Mouse (Mus musculus) stomach, postnatal 0 days (tissue): ENCODE data around the gene Ehbp1l1. TPM values are rescaled to one million over a fixed set of nuclear protein-coding genes. Genes with fewer than 3 reads are reported as not detected.

Source experiments
- ATAC-seq: fragments of 200-750 bp; cut with Nextera tagmentation; 2 replicates; pipeline ENCODE4 v1.8.0; 2017; ENCODE audit not compliant: low FRiP score, low TSS enrichment
- DNase-seq: peaks from one replicate; pipeline ENCODE4 v3.0.0-alpha.2; 2016; ENCODE audit warnings: low spot score
- H3K27ac ChIP-seq: fragments of 300-500 bp; sonication (generic); replicated peaks from 2 replicates; pipeline ENCODE4 v1.5.1; 2014; ENCODE audit warnings: mild to moderate bottlenecking, control low read depth
- H3K27me3 ChIP-seq: fragments of 300-500 bp; sonication (generic); 2 replicates; pipeline ENCODE4 v1.6.1; 2014; ENCODE audit warnings: low read length; ENCODE audit not compliant: control insufficient read depth, insufficient read depth
- H3K36me3 ChIP-seq: fragments of 300-500 bp; sonication (generic); 2 replicates; pipeline ENCODE4 v1.6.1; 2014; ENCODE audit warnings: low read length, mixed read lengths; ENCODE audit not compliant: control insufficient read depth, insufficient read depth
- H3K4me1 ChIP-seq: fragments of 300-500 bp; sonication (generic); replicated peaks from 2 replicates; pipeline ENCODE4 v1.6.1; 2014; ENCODE audit warnings: antibody characterized with exemption; ENCODE audit not compliant: control insufficient read depth, insufficient read depth
- H3K4me2 ChIP-seq: fragments of 300-500 bp; sonication (generic); replicated peaks from 2 replicates; pipeline ENCODE4 v1.6.1; 2014; ENCODE audit warnings: low read depth, mild to moderate bottlenecking, control low read depth, moderate library complexity
- H3K4me3 ChIP-seq: fragments of 300-500 bp; sonication (generic); 2 replicates; pipeline ENCODE4 v1.5.1; 2014; ENCODE audit warnings: low read depth, low read length, control low read depth
- H3K9ac ChIP-seq: fragments of 300-500 bp; sonication (generic); 2 replicates; pipeline ENCODE4 v1.6.1; 2014; ENCODE audit warnings: mild to moderate bottlenecking, low read length, control low read depth, mixed read lengths
- H3K9me3 ChIP-seq: fragments of 300-500 bp; sonication (generic); 2 replicates; pipeline ENCODE4 v1.6.1; 2016; ENCODE audit warnings: low read length; ENCODE audit not compliant: control insufficient read depth
- CTCF ChIP-seq: IDR thresholded peaks from 2 replicates; pipeline ENCODE4 v1.5.1; 2016; ENCODE audit warnings: antibody characterized with exemption, low read depth, mild to moderate bottlenecking, moderate library complexity
- EP300 ChIP-seq: optimal IDR thresholded peaks from 2 replicates; pipeline ENCODE3; 2016; ENCODE audit warnings: antibody characterized with exemption
- WGBS: fragments of 180-500 bp; shearing (Covaris S2); extraction: QIAGEN DNeasy Blood & Tissue Kit; methylation state at CpG from one replicate; pipeline ENCODE4 v1.1.7; 2014; 5-methylcytosine and 5-hydroxymethylcytosine counted together
- polyA plus RNA-seq: library from polyadenylated mRNA; unstranded; fragments of >200 nt; fragmentation: Nextera tagmentation; extraction: Ambion mirVana; gene quantifications from 2 replicates; pipeline ENCODE4 v1.2.1, GENCODE M21; 2015

Gene Ehbp1l1
- polyA plus RNA-seq = 28.0 and 29.5 TPM in 2 replicates

DNA sequence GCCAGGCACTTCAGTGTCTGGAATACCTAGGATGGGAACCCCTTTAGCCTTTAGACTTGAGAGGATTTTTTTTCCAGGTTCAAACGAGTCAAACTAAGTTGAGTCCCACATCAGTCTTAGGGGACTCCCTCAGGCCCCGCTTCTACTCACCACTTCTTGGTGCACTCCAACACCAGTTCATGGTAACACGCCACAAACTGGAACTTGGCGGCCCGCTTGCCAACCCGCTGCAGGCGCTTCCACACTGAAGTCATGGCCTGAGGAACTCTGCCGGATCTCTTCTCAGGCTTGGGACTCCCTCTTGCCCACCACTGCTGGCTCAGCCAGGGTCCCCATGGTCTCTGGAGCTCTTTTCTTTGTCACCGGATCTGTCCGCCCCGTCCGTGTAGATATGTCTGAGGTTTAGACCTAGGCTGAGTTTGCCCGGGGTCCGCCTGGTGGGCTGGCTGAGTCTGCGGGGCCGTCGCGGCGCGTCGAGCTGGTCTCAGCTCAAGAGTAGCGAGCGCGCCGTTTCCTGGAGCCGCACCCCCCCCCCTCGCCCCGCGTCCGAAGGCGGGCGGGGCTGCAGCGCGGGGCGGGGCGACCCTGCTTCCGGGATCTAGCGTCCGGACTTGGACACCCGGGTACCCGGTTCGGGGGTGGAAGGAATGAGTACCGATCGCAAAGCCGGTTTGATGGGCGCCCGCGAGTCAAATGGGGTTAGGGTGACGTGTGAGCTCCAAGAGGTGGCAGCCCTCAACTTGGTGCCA is at the start of gene Ehbp1l1:
Gene Ehbp1l1, minus strand, starts transcription at position 551 of the 749 bp plus-strand sequence.
- Histone ChIP-seq H3K4me1 (peaks cover 6% of the 10 kb centered on the region), H3K27ac (peak within 1 kb of the TSS; percentile 93), H3K36me3 (peaks cover 13% of the 10 kb centered on the region), H3K9ac (peak within 1 kb of the TSS; percentile 76), H3K9me3 (no peaks in the 10 kb centered on the region), H3K4me3 (peak within 1 kb of the TSS; percentile 57), H3K27me3 (no peaks in the 10 kb centered on the region), H3K4me2 (peak within 1 kb of the TSS; percentile 92)
- DNase-seq (peak; percentile 86), ATAC-seq (peak; percentile 50)
- 5% methylated on average over 42 of the region's 49 CpGs for WGBS
- TF ChIP-seq EP300 (no peak), CTCF (no peak)

DNA sequence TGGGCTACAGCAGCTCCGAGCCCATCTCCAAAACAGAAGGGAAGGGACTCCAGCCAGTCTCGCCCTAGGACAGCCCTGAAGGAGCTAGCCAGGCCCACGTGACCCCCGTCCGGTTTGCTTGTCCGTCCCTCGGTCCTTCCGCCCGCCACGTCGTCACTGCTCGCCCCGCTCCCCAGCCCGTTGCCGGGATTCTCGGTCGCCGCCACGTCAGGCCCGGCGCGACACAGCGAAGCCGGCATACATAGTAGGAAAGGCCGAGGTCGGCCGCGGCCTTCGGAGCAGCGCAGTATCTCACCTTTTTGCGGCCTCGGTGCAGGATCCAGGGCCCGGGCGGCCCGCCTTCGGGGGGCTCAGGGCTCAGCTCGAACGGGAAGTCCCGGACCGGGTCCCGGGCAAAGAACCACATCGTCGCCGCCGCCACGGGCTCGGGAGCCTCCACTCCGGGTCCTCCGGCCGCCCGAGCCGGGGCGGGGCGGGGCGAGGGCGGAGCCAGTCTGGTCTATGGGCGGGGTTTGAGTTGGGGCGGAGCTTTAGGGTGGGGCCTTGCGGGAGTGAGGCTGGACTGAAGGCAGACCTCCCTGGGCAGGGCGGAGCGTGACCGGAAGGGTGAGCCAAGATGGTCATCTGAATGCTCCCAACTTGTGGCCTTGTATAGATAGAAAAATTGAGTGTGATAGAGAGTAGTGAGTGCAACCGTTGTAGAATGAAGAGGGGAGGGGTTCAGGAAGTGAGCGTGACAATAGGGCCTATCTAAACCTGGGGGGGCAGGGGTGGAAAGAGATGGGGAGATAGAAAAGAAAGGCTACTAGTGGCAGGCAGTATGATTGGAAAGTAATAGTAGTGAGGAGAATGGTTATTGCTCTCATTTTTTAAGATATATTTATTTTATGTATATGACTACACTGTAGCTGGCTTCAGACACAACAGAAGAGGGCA is 45.1 kb upstream of the Ehbp1l1 start, which contains the start of gene Scyl1:
Gene Scyl1, minus strand, starts transcription at position 495 of the 936 bp plus-strand sequence.
- H3K27me3 ChIP-seq = no peaks in the 10 kb centered on the region
- H3K27ac ChIP-seq = peak within 1 kb of the TSS; percentile 79
- ATAC-seq (peak; percentile 97), DNase-seq (peak; percentile 98)
- H3K4me3 ChIP-seq = peak within 1 kb of the TSS; percentile 57
- H3K9ac ChIP-seq = peak within 1 kb of the TSS; percentile 81
- H3K4me2 ChIP-seq = peak within 1 kb of the TSS; percentile 92
- WGBS = 1% methylated on average over 64 of the region's 64 CpGs
- no peaks in the 10 kb centered on the region for H3K9me3 ChIP-seq
- H3K36me3 ChIP-seq = peaks cover 12% of the 10 kb centered on the region
- TF ChIP-seq CTCF = peak; percentile 13; the same call in 1 of the 2 replicates
- peak; percentile 75 for TF ChIP-seq EP300
- H3K4me1 ChIP-seq = no peaks in the 10 kb centered on the region; the same call in 1 of the 2 replicates

DNA sequence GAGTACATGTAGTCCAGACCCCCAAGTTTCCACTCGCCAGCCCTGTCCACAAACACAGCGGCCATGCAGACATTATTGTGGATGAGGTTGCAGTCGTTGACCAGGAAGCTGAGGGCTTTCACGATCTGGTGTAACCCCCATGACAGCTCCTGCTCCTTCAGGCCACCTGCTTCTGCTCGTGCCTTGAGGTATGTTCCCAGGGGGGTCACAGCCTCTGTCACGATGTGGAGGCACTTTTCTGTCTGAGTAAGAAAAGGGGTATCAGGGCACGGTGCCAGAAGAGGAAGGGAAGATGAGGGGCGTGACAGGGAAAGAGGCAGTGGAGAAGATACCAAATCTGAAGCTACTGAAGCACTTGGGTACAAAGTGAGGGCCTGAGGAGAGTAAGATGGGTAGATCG is 44.2 kb upstream of the Ehbp1l1 start:
- Histone ChIP-seq H3K27me3 (no peaks in the 10 kb centered on the region), H3K4me1 (no peaks in the 10 kb centered on the region; the same call in 1 of the 2 replicates), H3K9ac (peak overlapping the region; percentile 81), H3K9me3 (no peaks in the 10 kb centered on the region), H3K4me3 (peak overlapping the region; percentile 57), H3K36me3 (peaks cover 12% of the 10 kb centered on the region), H3K4me2 (peak overlapping the region; percentile 92), H3K27ac (peak overlapping the region; percentile 79)
- DNase-seq (peak; percentile 17), ATAC-seq (no peak)
- TF ChIP-seq EP300 = no peak
- no peak for TF ChIP-seq CTCF
- 36% methylated on average over 9 of the region's 9 CpGs for WGBS

DNA sequence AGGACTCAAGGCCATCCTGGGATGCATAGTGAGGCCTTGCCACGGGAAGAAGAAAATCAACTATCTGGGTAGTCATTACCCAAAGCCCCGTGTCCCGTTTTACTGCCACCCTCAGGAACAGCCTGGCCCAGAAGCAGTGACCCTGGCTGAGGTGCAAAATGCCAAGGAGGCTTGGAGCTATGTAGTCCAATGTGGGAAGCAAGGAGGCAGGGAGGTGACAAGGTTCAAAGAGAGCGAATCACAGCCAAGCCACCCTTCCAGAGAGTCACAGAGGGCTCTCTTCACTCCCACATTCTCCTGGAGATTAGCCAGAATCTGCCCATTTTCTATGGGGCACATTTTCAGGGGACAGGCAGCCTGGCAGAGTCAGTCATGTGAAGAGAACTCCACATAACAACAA is 41.2 kb upstream of the Ehbp1l1 start:
- no peaks in the 10 kb centered on the region for H3K9me3 ChIP-seq
- H3K4me1 ChIP-seq = no peaks in the 10 kb centered on the region; the same call in 1 of the 2 replicates
- H3K9ac ChIP-seq = no peak overlapping the region
- no peak overlapping the region for H3K4me2 ChIP-seq
- H3K27ac ChIP-seq = no peak overlapping the region
- ATAC-seq = no peak
- H3K36me3 ChIP-seq = peaks cover 32% of the 10 kb centered on the region
- TF ChIP-seq EP300 (no peak), CTCF (no peak)
- H3K27me3 ChIP-seq = no peaks in the 10 kb centered on the region
- no peak overlapping the region for H3K4me3 ChIP-seq
- 94% methylated on average over 4 of the region's 4 CpGs for WGBS
- DNase-seq = no peak

DNA sequence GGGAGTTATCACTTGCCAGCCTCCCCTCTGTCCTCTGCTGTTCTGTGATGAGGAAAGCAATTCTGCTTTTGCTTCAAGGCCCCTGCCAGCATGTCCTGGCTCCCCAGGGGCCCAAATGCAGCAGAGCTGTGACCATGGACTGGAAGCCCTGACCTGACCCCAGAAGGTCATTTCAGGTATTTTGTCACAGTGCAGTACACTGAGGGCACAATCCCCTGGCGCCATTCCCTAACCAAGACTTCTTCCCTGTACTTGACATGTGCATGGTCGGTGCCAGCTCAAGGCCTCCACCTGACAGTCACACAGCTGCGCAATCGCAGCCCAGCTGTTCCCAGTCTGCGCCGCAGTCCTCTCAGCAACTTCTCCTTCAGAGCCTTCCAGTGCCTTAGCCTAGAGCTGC is 37.0 kb upstream of the Ehbp1l1 start:
- no peak for ATAC-seq
- no peak for DNase-seq
- WGBS = 88% methylated on average over 6 of the region's 6 CpGs
- TF ChIP-seq EP300 (no peak), CTCF (no peak)
- Histone ChIP-seq H3K27me3 (no peaks in the 10 kb centered on the region), H3K9ac (no peak overlapping the region), H3K4me3 (no peak overlapping the region), H3K9me3 (no peaks in the 10 kb centered on the region), H3K27ac (no peak overlapping the region), H3K4me2 (no peak overlapping the region), H3K4me1 (no peaks in the 10 kb centered on the region), H3K36me3 (peaks cover 57% of the 10 kb centered on the region)
